Mouse (Mus musculus) CH12.LX (cell line): ENCODE measurements around the gene Elavl3. TPM values are rescaled to one million over a fixed set of nuclear protein-coding genes. Genes with fewer than 3 reads are reported as not detected.

Source experiments
- DNase-seq: peaks from one replicate; pipeline ENCODE4 v3.0.0-alpha.2; 2013; ENCODE audit errors: extremely low read depth
- H3K27ac ChIP-seq: 2 replicates; pipeline ENCODE4 v1.5.1; 2012; ENCODE audit warnings: low read depth, mild to moderate bottlenecking, control low read depth, moderate library complexity; ENCODE audit not compliant: insufficient read depth
- H3K27me3 ChIP-seq: replicated peaks from 2 replicates; pipeline ENCODE3; 2012; ENCODE audit warnings: inconsistent platforms
- H3K36me3 ChIP-seq, 2 experiments: replicated peaks in 1 of 2; 2 replicates each; pipeline versions ENCODE3 to v1.6.1; 2012; ENCODE audit warnings: inconsistent platforms in 1 of 2, low read length in 1 of 2, mild to moderate bottlenecking in 1 of 2, mixed read lengths in 1 of 2, moderate library complexity in 1 of 2; ENCODE audit not compliant: control insufficient read depth in 1 of 2, insufficient read depth in 1 of 2
- H3K4me1 ChIP-seq, 2 experiments: 2 replicates each; pipeline ENCODE4 v1.6.1; 2012; ENCODE audit warnings: inconsistent platforms in 1 of 2, moderate library complexity in 1 of 2; ENCODE audit not compliant: insufficient read depth in 2 of 2, control insufficient read depth in 1 of 2
- H3K4me2 ChIP-seq: 2 replicates; pipeline ENCODE4 v1.6.1; 2012; ENCODE audit warnings: low read depth, mild to moderate bottlenecking, control low read depth; ENCODE audit not compliant: poor library complexity, insufficient read depth, severe bottlenecking
- H3K4me3 ChIP-seq, 3 experiments: fragments of 150-350 bp in 1 of 3; sonication (generic) in 1 of 3; replicated peaks in 1 of 3; 2 replicates each; pipeline versions ENCODE3 to v1.5.1; 2011 to 2012; ENCODE audit warnings: low read depth in 2 of 3, low read length in 2 of 3, mild to moderate bottlenecking in 2 of 3, moderate library complexity in 2 of 3, control low read depth in 1 of 3, improper control_type of control experiment in 1 of 3, inconsistent platforms in 1 of 3, mixed read lengths in 1 of 3; ENCODE audit not compliant: poor library complexity in 1 of 3
- H3K79me2 ChIP-seq: replicated peaks from 2 replicates; pipeline ENCODE4 v1.6.1; 2012; ENCODE audit warnings: mild to moderate bottlenecking, moderate library complexity; ENCODE audit not compliant: control insufficient read depth, poor library complexity, insufficient read depth, severe bottlenecking; ENCODE audit errors: extremely low read depth
- H3K9ac ChIP-seq: 2 replicates; pipeline ENCODE4 v1.6.1; 2012; ENCODE audit warnings: low read depth, mild to moderate bottlenecking, control low read depth, moderate library complexity; ENCODE audit not compliant: insufficient read depth
- H3K9me3 ChIP-seq: replicated peaks from 2 replicates; pipeline ENCODE3; 2012; ENCODE audit warnings: low read length, inconsistent platforms, mixed read lengths
- BHLHE40 ChIP-seq: IDR thresholded peaks from 2 replicates; pipeline ENCODE4 v1.6.1; 2011; ENCODE audit warnings: mild to moderate bottlenecking, low read depth, low read length, improper control_type of control experiment
- CHD1 ChIP-seq: IDR thresholded peaks from 2 replicates; pipeline ENCODE4 v1.6.1; 2012; ENCODE audit warnings: low read depth, low read length, improper control_type of control experiment, inconsistent platforms
- CHD2 ChIP-seq: IDR thresholded peaks from 2 replicates; pipeline ENCODE4 v1.6.1; 2011; ENCODE audit warnings: low read length, improper control_type of control experiment
- CTCF ChIP-seq, 2 experiments: IDR thresholded peaks in 1 of 2; conservative IDR thresholded peaks in 1 of 2; 2 replicates each; pipeline ENCODE4 v1.5.1; 2011 to 2012; ENCODE audit warnings: low read depth in 2 of 2, low read length in 2 of 2, improper control_type of control experiment in 1 of 2, inconsistent platforms in 1 of 2, mild to moderate bottlenecking in 1 of 2, moderate library complexity in 1 of 2
- E2F4 ChIP-seq: IDR thresholded peaks from 2 replicates; pipeline ENCODE4 v1.6.1; 2011; ENCODE audit warnings: low read depth, low read length, improper control_type of control experiment; ENCODE audit not compliant: insufficient replicate concordance
- ELF1 ChIP-seq: IDR thresholded peaks from 2 replicates; pipeline ENCODE4 v1.6.1; 2014; ENCODE audit warnings: low read depth, mild to moderate bottlenecking, inconsistent platforms, low read length, improper control_type of control experiment
- EP300 ChIP-seq: IDR thresholded peaks from 2 replicates; pipeline ENCODE4 v1.6.1; 2011; ENCODE audit warnings: low read length, improper control_type of control experiment
- ETS1 ChIP-seq: conservative IDR thresholded peaks from 2 replicates; pipeline ENCODE4 v1.6.1; 2012; ENCODE audit warnings: low read depth, mild to moderate bottlenecking, inconsistent platforms, low read length, improper control_type of control experiment, moderate library complexity
- KAT2A ChIP-seq: IDR thresholded peaks from 2 replicates; pipeline ENCODE4 v1.6.1; 2012; ENCODE audit warnings: low read length, improper control_type of control experiment, inconsistent platforms; ENCODE audit not compliant: insufficient replicate concordance
- MAFK ChIP-seq: IDR thresholded peaks from 2 replicates; pipeline ENCODE4 v1.6.1; 2011; ENCODE audit warnings: low read length, improper control_type of control experiment; ENCODE audit not compliant: insufficient replicate concordance
- MAX ChIP-seq: IDR thresholded peaks from 2 replicates; pipeline ENCODE4 v1.6.1; 2011; ENCODE audit warnings: low read length, improper control_type of control experiment
- MXI1 ChIP-seq: IDR thresholded peaks from 2 replicates; pipeline ENCODE4 v1.6.1; 2011; ENCODE audit warnings: mild to moderate bottlenecking, low read depth, low read length, improper control_type of control experiment
- MYC ChIP-seq: IDR thresholded peaks from 2 replicates; pipeline ENCODE4 v1.6.1; 2011; ENCODE audit warnings: low read depth, mild to moderate bottlenecking, improper control_type of control experiment, low read length
- NELFE ChIP-seq: IDR thresholded peaks from 2 replicates; pipeline ENCODE4 v1.6.1; 2011; ENCODE audit warnings: low read depth, low read length, improper control_type of control experiment
- NRF1 ChIP-seq: IDR thresholded peaks from 2 replicates; pipeline ENCODE4 v1.6.1; 2014; ENCODE audit warnings: low read depth, mild to moderate bottlenecking, inconsistent platforms, low read length, improper control_type of control experiment, moderate library complexity
- PAX5 ChIP-seq: IDR thresholded peaks from 2 replicates; pipeline ENCODE4 v1.6.1; 2012; ENCODE audit warnings: low read length, inconsistent platforms, mixed read lengths
- POLR2AphosphoS2 ChIP-seq: IDR thresholded peaks from 2 replicates; pipeline ENCODE4 v1.6.1; 2011; ENCODE audit warnings: low read depth, low read length, improper control_type of control experiment
- RCOR1 ChIP-seq: conservative IDR thresholded peaks from 2 replicates; pipeline ENCODE4 v1.6.1; 2012; ENCODE audit warnings: low read depth, mild to moderate bottlenecking, inconsistent platforms, low read length, improper control_type of control experiment
- TBP ChIP-seq: conservative IDR thresholded peaks from 2 replicates; pipeline ENCODE4 v1.6.1; 2011; ENCODE audit warnings: low read depth, low read length, improper control_type of control experiment
- TCF12 ChIP-seq: IDR thresholded peaks from 2 replicates; pipeline ENCODE4 v1.6.1; 2014; ENCODE audit warnings: low read depth, mild to moderate bottlenecking, inconsistent platforms, low read length, improper control_type of control experiment
- USF1 ChIP-seq: IDR thresholded peaks from 2 replicates; pipeline ENCODE4 v1.6.1; 2014; ENCODE audit warnings: low read depth, mild to moderate bottlenecking, inconsistent platforms, low read length, improper control_type of control experiment
- USF2 ChIP-seq: conservative IDR thresholded peaks from 2 replicates; pipeline ENCODE4 v1.6.1; 2011; ENCODE audit warnings: low read depth, low read length, improper control_type of control experiment
- ZKSCAN1 ChIP-seq: IDR thresholded peaks from 2 replicates; pipeline ENCODE4 v1.6.1; 2012; ENCODE audit warnings: low read depth, inconsistent platforms, low read length, improper control_type of control experiment, borderline replicate concordance
- dilution Hi-C: fragments of 300-500 bp; cut with MboI; formaldehyde crosslinking; loops from 2 replicates; pipeline ENCODE4 v1.14.3; 2020; ENCODE audit warnings: low sequenced_read_pairs; ENCODE audit not compliant: extremely low pct_unique_long_range_greater_than_20kb, extremely low pct_ligation_motif_present
- in situ Hi-C: fragments of 300-500 bp; cut with MboI; formaldehyde crosslinking; loops from 3 replicates; pipeline ENCODE4 v1.14.3; 2019; ENCODE audit warnings: low sequenced_read_pairs, low pct_ligation_motif_present, low pct_unique_long_range_greater_than_20kb, mixed read lengths
- polyA plus RNA-seq: library from polyadenylated mRNA; unstranded; fragments of >175 nt; gene quantifications from 2 replicates; pipeline ENCODE4 v1.2.1, GENCODE M21; 2012; ENCODE audit warnings: low read depth; ENCODE audit not compliant: insufficient read length
- total RNA-seq, 2 experiments: library from RNA; depleted of rRNA; stranded (reverse); fragments of 300-350 nt in 1 of 2; fragments of >200 nt in 1 of 2; gene quantifications; 2 replicates each; pipeline ENCODE4 v1.2.3; 2012 to 2014

The Elavl3 gene
- total and polyA plus RNA-seq, 3 experiments: 0.04 to 0.06 TPM; not detected in 1

GRCm38 (mm10) chr9:22066433-22066832, 14.6 kb upstream of the Elavl3 start (continued):
- TF ChIP-seq CTCF (conservative IDR thresholded peaks at IDR 0.05 in 1 of 2, IDR thresholded peaks at IDR 0.05 in 1 of 2; ENCODE audit: low read depth in 2 of 2, low read length in 2 of 2) (peak; percentile 48 to 85; a peak in 3 of 4 replicates), ELF1 (no peak), USF2 (no peak), MAFK (no peak)

- dilution Hi-C loops: no loop called here
- Histone ChIP-seq H3K4me1 (peaks cover 0 to 8% of the 10 kb centered on the region in 2 experiments; a peak in 3 of 4 replicates), H3K36me3 (peaks cover 40 to 88% of the 10 kb centered on the region in 2 experiments), H3K27ac (no peak overlapping the region), H3K79me2 (no peaks in the 10 kb centered on the region), H3K4me3 (no peak overlapping the region), H3K27me3 (no peaks in the 10 kb centered on the region), H3K9me3 (no peaks in the 10 kb centered on the region), H3K4me2 (no peak overlapping the region), H3K9ac (no peak overlapping the region)
- TF ChIP-seq CHD1 (no peak), MAFK (no peak), EP300 (no peak), BHLHE40 (no peak), KAT2A (no peak), NRF1 (no peak)
- DNase-seq: no peak
- in situ Hi-C loops: no loop called here
Measured at GRCm38 (mm10) chr9:22065642-22066041, 13.8 kb upstream of the Elavl3 start.

GRCm38 (mm10) chr9:22064341-22064740, 12.5 kb upstream of the Elavl3 start:
- no peak for DNase-seq
- Histone ChIP-seq H3K27ac (no peak overlapping the region), H3K27me3 (no peaks in the 10 kb centered on the region), H3K4me2 (no peak overlapping the region), H3K79me2 (no peaks in the 10 kb centered on the region), H3K4me1 (no peaks in the 10 kb centered on the region)
- dilution Hi-C loops: no loop called here
- no peak for TF ChIP-seq TCF12
- TF ChIP-seq USF1: no peak
- TF ChIP-seq USF2: no peak
- no peak for TF ChIP-seq MXI1
- no peak for TF ChIP-seq ETS1
- no peak for TF ChIP-seq MYC
- no peak for TF ChIP-seq POLR2AphosphoS2
- no peak for TF ChIP-seq TBP
- no peak for TF ChIP-seq EP300
- TF ChIP-seq CHD2: no peak
- no peak for TF ChIP-seq ZKSCAN1
- TF ChIP-seq E2F4: no peak
- no peak for TF ChIP-seq KAT2A
- no peak for TF ChIP-seq MAX
- TF ChIP-seq RCOR1: no peak
- no peak for TF ChIP-seq CHD1
- TF ChIP-seq NELFE: no peak
- TF ChIP-seq PAX5: no peak
- TF ChIP-seq NRF1: no peak
- TF ChIP-seq, all 38 proteins: peak for 0
- Histone ChIP-seq H3K9ac (no peak overlapping the region), H3K9me3 (no peaks in the 10 kb centered on the region), H3K4me3 (no peak overlapping the region), H3K36me3 (peaks cover 45 to 87% of the 10 kb centered on the region in 2 experiments)
- in situ Hi-C loops: no loop called here
